Mouse (Mus musculus) ES-E14 (cell line): ENCODE measurements around the gene Astn2.

ENCODE experiments used
- CHD2 ChIP-seq: IDR thresholded peaks from 2 replicates; pipeline ENCODE4 v1.6.1; 2014; ENCODE audit warnings: mild to moderate bottlenecking, low read depth, low read length, inconsistent platforms
- MAFK ChIP-seq: IDR thresholded peaks from 2 replicates; pipeline ENCODE4 v1.6.1; 2014; ENCODE audit warnings: mild to moderate bottlenecking, low read depth, low read length, inconsistent platforms; ENCODE audit not compliant: insufficient read depth
- ZNF384 ChIP-seq: IDR thresholded peaks from 2 replicates; pipeline ENCODE4 v1.6.1; 2012; ENCODE audit warnings: low read depth, low read length, inconsistent platforms

DNA sequence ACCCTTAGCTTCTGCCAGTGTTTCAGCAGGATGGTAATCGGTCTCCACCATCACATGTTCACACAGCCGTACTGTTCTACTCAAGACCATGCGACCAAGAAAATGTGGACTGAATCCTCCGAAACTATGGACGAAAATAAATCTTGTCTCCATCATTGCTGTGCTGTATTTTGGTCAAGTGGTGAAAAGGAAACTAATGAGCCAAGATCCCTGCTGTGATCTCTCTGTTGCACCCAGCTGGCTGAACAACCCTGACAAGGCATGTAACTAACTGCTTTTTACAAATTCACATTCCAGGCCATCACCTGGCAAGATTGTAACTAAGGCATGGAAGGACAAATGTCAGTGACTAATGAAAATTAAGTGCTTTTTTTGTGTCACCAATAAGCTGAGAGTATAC is 257.9 kb downstream of the Astn2 start:
- TF ChIP-seq MAFK (no peak), CHD2 (no peak), ZNF384 (no peak)
